Mouse (Mus musculus) granulocyte monocyte progenitor cell, adult 5-6 weeks (primary cell): ENCODE results near the gene Parp4. TPM values are rescaled to one million over a fixed set of nuclear protein-coding genes. Genes with fewer than 3 reads are reported as not detected.

Source experiments
- ATAC-seq: replicated peaks from 2 replicates; pipeline ENCODE4 v1.8.0; 2016; ENCODE audit warnings: mild to moderate bottlenecking, moderate TSS enrichment, inconsistent platforms; ENCODE audit not compliant: poor library complexity, severe bottlenecking
- total RNA-seq, 2 experiments: library from RNA; stranded (forward) in 1 of 2; stranded (reverse) in 1 of 2; fragments of 200-712, 200-1000 nt in 1 of 2; fragments of >200 nt in 1 of 2; fragmentation: Nextera tagmentation in 1 of 2; gene quantifications; 2 replicates each; pipeline ENCODE4 v1.2.3; 2014 to 2017

Parp4 gene
- total RNA-seq (2014; fragmentation: Nextera tagmentation), result 17.6 and 31.1 TPM in 2 replicates
- total RNA-seq (2017), result 3.6 and 4.2 TPM in 2 replicates

DNA sequence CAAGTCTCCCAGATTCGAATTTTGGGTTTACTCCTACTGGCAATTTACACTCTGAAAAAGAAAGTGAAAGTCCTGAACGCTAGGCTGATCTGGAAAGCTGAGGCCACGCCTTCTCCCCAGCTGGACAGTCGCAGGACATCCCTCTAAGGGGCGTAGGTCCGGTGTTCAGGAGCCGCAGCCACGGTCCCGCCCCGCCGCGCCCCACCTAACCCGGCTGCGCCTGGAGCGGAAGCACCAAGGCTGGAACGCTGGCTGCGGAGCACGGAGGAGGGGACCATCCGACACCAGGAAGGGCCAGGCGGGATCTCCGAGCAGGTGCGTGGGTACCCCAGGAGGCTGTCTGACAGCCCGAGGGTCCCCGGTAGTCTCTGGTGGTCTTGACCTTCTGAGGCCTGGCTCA, at the start of gene Parp4, which contains the start of gene Cenpj:
Parp4 (plus strand) TSS at position 204 of the 400 bp plus-strand sequence.
Cenpj (minus strand) TSS at position 10 of the 400 bp plus-strand sequence.
- ATAC-seq, result peak; percentile 88

DNA sequence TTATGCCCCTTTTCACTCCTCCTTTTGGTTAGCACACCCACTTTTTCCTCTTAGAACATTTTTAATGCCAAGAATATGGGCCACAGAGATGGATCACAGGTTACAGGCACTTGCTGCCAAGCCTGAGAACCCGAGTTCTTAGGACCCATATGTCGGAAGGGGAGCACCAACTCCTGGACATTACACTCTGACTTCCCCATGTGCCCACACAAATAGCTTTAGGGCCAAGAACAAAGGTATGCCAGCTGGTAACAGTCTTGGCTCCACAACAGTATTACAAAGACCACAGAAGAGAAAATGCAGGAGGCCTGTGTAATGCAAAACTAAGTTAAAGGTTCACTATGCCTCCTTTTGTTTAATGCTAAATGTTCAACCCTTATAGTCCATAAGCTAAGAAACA, 44.6 kb upstream of the Parp4 start:
- no peak for ATAC-seq

DNA sequence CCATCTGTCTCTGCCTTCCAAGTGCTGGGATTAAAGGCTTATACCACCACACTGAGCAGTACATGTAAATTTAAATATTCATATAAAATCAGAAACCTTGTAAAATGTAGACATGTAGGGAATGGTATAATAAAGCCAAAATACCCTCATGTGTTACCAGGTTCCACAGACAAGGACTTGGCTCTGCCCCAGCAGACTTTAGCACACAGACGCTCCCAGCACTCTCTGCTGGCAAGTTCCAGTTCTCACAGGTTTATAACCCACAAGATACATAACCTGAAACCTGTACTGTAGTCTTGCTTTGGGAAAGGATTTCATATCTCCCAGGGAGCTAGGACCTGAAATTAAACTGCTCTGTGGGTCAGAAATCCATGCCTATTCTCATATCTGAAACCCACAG, 30.5 kb upstream of the Parp4 start:
- ATAC-seq, result no peak

DNA sequence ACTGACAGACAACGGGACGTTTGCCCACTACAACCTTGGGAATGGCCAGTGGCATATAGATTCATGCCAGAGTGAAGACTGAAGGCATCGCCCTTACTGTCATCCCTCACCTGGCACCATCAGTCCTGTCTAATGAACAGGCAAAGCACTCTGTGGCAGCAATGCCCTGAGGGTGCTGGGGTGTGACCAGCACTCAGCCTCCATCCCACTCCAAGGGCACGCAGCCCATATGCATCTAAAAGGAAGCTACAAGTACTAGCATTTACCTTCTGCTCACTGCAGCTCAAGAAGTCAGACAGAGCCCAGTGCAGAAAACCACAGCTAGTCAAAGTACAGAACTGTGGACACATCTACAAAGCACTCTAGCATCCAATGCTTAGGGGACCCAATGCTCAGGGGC, 29.9 kb upstream of the Parp4 start:
- no peak for ATAC-seq

- ATAC-seq, result no peak
Measured at GRCm38 (mm10) chr14:56550960-56551359, 24.5 kb upstream of the Parp4 start.

DNA sequence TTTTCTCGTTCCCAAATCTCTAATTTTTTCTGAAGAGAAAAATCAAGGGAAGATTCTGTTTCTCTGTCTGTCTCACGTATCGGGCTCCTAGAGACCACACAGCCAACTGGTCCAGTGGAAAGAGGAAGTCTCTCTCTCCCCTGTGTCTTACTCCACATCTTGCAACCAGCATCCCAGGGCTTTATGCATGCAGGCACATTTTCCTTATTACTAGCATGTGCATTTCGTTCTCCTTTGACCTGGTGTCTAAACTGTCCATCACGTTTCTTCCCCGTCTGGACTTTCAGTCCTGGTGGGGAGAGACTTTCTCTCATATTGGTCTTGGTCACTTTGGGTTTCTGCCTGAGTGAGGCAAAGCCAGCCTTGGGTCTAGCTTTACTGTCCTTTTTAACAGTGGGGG, 22.5 kb upstream of the Parp4 start:
- peak; percentile 71 for ATAC-seq

- no peak for ATAC-seq
Measured at GRCm38 (mm10) chr14:56553331-56553730, 22.1 kb upstream of the Parp4 start.

- ATAC-seq, result peak; percentile 76
Measured at GRCm38 (mm10) chr14:56554716-56555115, 20.7 kb upstream of the Parp4 start.

- ATAC-seq, result no peak
Measured at GRCm38 (mm10) chr14:56559134-56559533, 16.3 kb upstream of the Parp4 start.

DNA sequence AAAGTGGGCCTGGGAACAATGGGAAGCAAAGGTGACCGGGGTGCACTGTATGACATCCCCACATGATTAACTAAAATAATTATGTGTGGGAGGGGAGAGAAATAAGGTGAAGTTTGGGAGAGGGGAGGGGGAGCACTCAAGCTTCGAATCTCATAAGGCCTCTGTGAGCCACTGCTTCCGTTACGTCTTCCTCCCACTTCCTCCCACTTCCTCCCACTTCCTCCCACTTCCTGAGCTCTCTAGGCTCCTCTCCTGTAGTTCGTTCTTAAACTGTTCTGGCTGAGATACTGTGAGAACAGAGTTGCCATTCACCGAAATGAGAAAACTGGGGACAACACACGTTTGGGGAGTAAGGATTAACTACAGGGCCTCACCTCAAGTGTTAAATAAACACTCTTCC, 7.9 kb upstream of the Parp4 start:
- ATAC-seq, result no peak

DNA sequence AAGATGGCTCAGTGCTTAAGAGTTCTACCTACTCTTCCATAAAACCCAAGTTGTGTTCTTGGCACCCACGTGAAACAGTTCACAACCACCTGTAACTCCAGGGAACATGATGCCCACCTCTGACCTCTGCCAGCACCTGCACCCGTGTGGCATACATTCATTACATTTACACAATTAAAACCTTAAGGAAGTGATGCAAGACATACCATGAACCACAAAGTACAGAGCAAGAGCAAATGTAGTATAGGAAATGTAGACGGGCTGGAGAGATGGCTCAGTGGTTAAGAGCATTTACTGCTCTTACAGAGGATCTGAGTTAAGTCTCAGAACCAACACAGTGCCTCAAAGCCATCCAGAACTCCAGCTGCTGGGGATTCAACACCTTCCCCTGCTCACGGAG, 6.4 kb upstream of the Parp4 start:
- peak; percentile 28 for ATAC-seq

GRCm38 (mm10) chr14:56571310-56572093, 3.9 kb upstream of the Parp4 start:
- peak; percentile 84 for ATAC-seq

DNA sequence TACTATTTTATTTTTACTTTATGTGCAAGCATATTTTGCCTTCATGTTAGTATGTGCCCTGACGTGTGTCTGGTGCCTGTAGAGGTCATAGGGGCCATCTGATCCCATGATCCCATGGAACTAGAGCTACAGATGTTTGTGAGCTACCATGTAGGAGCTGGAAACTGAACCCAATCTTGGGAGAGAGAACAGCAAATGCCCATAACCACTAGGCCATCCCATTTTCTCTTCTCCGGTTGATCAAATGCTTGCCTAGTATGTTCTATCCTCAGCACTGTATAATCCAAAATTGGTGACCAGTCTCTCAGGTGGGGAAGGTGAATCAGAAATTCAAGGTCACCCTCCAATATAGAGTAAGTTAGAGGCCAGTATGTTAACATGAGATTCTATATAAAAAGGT, 2.9 kb upstream of the Parp4 start:
- ATAC-seq, result no peak

DNA sequence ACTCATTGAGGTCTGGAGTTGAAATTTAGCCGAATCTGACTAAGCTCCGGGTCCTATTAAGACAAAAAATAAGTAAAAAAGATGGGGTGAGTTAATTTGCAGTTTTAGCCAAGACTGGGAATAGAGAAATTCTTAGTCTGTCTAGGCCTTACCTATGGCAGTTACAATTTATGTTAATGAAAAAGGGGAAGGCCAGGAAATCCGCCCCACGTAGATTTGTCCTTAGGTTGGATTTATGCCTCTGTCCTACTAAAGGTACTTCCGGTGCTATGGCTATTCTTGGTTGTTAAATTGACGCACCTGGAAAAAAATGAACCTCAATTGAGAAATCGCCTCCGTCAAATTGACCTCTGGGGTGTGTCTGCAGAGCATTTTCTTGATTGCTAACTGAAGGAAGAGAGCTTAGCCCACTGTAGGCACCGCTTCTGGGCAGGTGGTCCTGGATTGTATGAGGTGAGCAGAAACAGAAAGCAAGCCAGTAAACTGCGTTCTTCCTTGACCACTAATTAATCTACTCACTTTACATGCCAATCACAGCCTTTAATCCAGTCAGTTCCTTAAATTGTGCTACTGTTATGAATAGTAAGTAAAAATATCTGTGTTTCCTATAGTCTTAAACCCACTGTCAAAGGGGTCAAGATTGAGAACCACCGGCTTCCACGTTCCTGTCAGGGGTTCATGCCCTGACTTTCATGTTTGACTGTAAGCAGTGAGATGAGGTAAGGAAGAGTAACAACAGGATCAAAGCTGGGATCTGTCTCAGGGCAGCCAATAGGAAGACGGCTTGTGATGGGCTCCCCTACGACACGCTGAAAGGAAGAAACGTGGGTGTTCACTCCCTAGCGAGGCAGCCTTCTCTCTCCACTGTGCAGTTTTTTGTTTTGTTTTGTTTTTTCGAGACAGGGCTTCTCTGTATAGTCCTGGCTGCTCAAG, 816 bp downstream of the Parp4 start:
- no peak for ATAC-seq

DNA sequence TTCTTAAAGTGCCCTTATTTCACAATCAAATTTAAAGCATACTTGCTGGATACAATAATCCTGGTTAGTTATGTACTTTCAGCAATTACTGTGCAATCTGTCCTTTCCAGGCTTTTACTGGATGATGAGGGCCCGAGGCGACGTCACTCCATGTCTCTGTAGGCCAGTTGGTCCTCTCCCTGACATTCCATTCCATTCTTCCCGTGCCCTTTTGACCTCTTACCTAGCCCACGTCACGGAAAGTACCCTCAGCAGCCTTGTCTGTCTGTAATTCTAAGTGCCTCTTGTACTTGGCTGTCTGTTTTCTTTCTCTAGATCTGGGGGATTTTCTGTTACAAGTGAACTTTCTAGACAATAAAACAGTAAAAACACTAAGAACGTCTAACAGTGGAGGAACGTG, 3.6 kb downstream of the Parp4 start:
- no peak for ATAC-seq

DNA sequence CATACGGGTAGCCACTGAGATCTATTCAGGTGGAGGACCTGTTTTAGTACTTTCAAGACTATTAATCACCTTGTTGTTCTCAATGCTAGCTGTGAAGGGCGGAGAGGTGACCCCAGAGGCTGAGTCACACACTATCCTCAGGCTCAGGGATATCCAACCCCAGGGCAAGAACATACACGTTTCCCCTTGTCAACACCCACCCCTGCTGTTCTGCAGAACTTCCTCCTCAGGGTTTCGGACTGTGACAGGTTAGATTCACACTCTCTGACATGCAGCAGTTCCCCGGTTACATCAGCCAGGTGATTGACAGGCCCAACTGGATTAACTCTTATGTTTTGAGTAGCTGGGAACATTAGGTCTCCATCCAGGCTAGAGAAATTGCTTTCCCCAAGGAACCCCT, 5.7 kb downstream of the Parp4 start:
- peak; percentile 94 for ATAC-seq

- ATAC-seq, result no peak
Measured at GRCm38 (mm10) chr14:56582294-56582693, 6.9 kb downstream of the Parp4 start.

GRCm38 (mm10) chr14:56592191-56592590, 16.8 kb downstream of the Parp4 start:
- ATAC-seq, result no peak

GRCm38 (mm10) chr14:56594811-56595210, 19.4 kb downstream of the Parp4 start:
- ATAC-seq, result no peak

GRCm38 (mm10) chr14:56598759-56599158, 23.3 kb downstream of the Parp4 start:
- peak; percentile 53 for ATAC-seq

GRCm38 (mm10) chr14:56602069-56602468, 26.6 kb downstream of the Parp4 start:
- ATAC-seq, result no peak
